Mouse (Mus musculus): ENCODE measurements around the gene Adarb2. TPM values are rescaled to one million over a fixed set of nuclear protein-coding genes. Genes with fewer than 3 reads are reported as not detected.

Gene Adarb2
- polyA plus RNA-seq, 2 experiments, result 0.02 to 0.10 TPM

DNA sequence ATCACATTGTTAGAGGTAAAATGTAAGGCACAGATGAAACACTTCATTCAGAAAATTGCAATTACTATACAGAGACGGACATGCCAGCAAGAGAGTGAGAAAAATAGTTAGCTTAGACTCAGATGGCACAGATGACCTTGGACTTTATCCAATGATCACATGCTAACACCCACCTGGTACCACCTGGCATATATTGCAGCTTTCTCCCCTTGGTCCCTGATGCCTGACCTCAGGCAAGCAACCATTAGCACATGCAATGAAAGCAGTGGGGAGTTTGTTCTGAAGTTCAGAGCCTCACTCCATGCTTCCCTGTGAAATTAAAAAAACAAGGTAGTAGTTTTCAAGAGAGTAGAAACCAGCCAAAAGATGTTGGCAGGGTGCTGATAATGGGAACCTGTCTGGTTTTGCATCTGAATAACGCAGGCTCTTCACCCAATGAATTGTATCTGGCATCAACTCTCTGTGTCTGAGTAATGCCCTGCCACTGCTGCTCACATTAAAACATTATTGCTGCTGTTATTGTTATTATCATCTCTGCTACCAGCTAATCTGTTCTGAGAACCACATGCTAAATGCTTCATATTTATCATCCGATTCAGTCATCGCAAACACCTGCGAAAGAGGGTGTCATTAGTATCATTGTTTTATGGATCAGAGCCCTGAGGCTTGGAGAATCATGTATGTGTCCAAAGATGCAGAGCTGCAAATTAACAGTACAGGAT lies 138.6 kb downstream of the Adarb2 start:
- Histone ChIP-seq H3K27ac (no peak overlapping the region), H3K4me3 (ENCODE audit: insufficient read depth in 1 of 2, low read depth in 2 of 2, low read length in 2 of 2) (no peak overlapping the region), H3K36me3 (replicated peaks; ENCODE audit: control insufficient read depth, insufficient read depth, low read depth) (no peaks in the 10 kb centered on the region), H3K9ac (replicated peaks) (no peak overlapping the region), H3K4me1 (replicated peaks; ENCODE audit: control insufficient read depth in 2 of 2, insufficient read depth in 2 of 2, low read length in 1 of 2) (no peaks in the 10 kb centered on the region), H3K27me3 (ENCODE audit: control insufficient read depth, insufficient read depth, low read length) (no peaks in the 10 kb centered on the region), H3K9me3 (ENCODE audit: control insufficient read depth, low read length) (no peaks in the 10 kb centered on the region), H3K4me2 (ENCODE audit: low read depth) (no peak overlapping the region)
- no peak for TF ChIP-seq CTCF (IDR thresholded peaks at IDR 0.05; ENCODE audit: low read depth)
- DNase-seq (ENCODE audit: low read depth in 3 of 3, low spot score in 3 of 3) (no peak), ATAC-seq (ENCODE audit: insufficient read depth) (no peak)
- 64% methylated on average over 5 of the region's 5 CpGs for WGBS (ENCODE audit: insufficient replicate concordance)

GRCm38 (mm10) chr13:8347147-8347546 lies 144.5 kb downstream of the Adarb2 start:
- no peak overlapping the region for H3K9ac ChIP-seq (replicated peaks)
- no peak overlapping the region for H3K4me3 ChIP-seq (ENCODE audit: insufficient read depth in 1 of 2, low read depth in 2 of 2, low read length in 2 of 2)
- H3K4me2 ChIP-seq (ENCODE audit: low read depth), result no peak overlapping the region
- no peak overlapping the region for H3K27ac ChIP-seq
- no peaks in the 10 kb centered on the region for H3K27me3 ChIP-seq (ENCODE audit: control insufficient read depth, insufficient read depth, low read length)
- H3K9me3 ChIP-seq (ENCODE audit: control insufficient read depth, low read length), result no peaks in the 10 kb centered on the region
- ATAC-seq (ENCODE audit: insufficient read depth), result no peak
- H3K36me3 ChIP-seq (replicated peaks; ENCODE audit: control insufficient read depth, insufficient read depth, low read depth), result no peaks in the 10 kb centered on the region
- no peaks in the 10 kb centered on the region for H3K4me1 ChIP-seq (replicated peaks; ENCODE audit: control insufficient read depth in 2 of 2, insufficient read depth in 2 of 2, low read length in 1 of 2)
- TF ChIP-seq EP300 (IDR thresholded peaks at IDR 0.05; ENCODE audit: low read depth), result no peak
- no peak for TF ChIP-seq CTCF (IDR thresholded peaks at IDR 0.05; ENCODE audit: low read depth)
- WGBS (ENCODE audit: insufficient replicate concordance), result 70% methylated on average over 7 of the region's 7 CpGs
- no peak for DNase-seq (ENCODE audit: low read depth in 3 of 3, low spot score in 3 of 3)

DNA sequence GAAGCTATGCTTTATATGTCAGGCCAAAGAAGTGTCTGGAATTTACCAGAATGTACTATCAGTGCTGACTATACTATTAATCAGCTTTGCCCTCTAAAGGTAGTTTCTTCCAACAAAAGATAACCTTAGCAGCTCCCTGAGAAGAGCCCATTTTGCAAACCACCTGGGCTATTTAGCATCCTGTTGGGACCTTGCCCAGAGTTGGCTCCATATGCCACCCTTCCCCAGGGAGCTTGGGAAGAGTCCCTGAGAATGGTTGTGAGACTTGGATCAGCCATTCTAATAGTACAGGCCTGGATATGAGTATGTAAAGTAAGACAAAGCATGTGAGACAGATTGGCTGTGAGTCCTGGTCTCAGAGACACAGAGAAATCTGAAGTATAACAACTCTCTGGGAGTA lies 149.7 kb downstream of the Adarb2 start:
- H3K36me3 ChIP-seq (replicated peaks; ENCODE audit: control insufficient read depth, insufficient read depth, low read depth), result no peaks in the 10 kb centered on the region
- no peak overlapping the region for H3K4me3 ChIP-seq (ENCODE audit: insufficient read depth in 1 of 2, low read depth in 2 of 2, low read length in 2 of 2)
- no peak for ATAC-seq (ENCODE audit: insufficient read depth)
- H3K27me3 ChIP-seq (ENCODE audit: control insufficient read depth, insufficient read depth, low read length), result no peaks in the 10 kb centered on the region
- TF ChIP-seq EP300 (IDR thresholded peaks at IDR 0.05; ENCODE audit: low read depth) (no peak), CTCF (IDR thresholded peaks at IDR 0.05; ENCODE audit: low read depth) (no peak)
- H3K9ac ChIP-seq (replicated peaks), result no peak overlapping the region
- H3K4me2 ChIP-seq (ENCODE audit: low read depth), result no peak overlapping the region
- no peaks in the 10 kb centered on the region for H3K4me1 ChIP-seq (replicated peaks; ENCODE audit: control insufficient read depth in 2 of 2, insufficient read depth in 2 of 2, low read length in 1 of 2)
- no peak overlapping the region for H3K27ac ChIP-seq
- H3K9me3 ChIP-seq (ENCODE audit: control insufficient read depth, low read length), result no peaks in the 10 kb centered on the region
- DNase-seq (ENCODE audit: low read depth in 3 of 3, low spot score in 3 of 3), result no peak

- Histone ChIP-seq H3K36me3 (replicated peaks; ENCODE audit: control insufficient read depth, insufficient read depth, low read depth) (no peaks in the 10 kb centered on the region), H3K27me3 (ENCODE audit: control insufficient read depth, insufficient read depth, low read length) (no peaks in the 10 kb centered on the region), H3K27ac (no peak overlapping the region), H3K4me2 (ENCODE audit: low read depth) (no peak overlapping the region), H3K4me3 (ENCODE audit: insufficient read depth in 1 of 2, low read depth in 2 of 2, low read length in 2 of 2) (no peak overlapping the region), H3K9me3 (ENCODE audit: control insufficient read depth, low read length) (no peaks in the 10 kb centered on the region), H3K4me1 (replicated peaks; ENCODE audit: control insufficient read depth in 2 of 2, insufficient read depth in 2 of 2, low read length in 1 of 2) (no peaks in the 10 kb centered on the region), H3K9ac (replicated peaks) (no peak overlapping the region)
- no peak for TF ChIP-seq EP300 (IDR thresholded peaks at IDR 0.05; ENCODE audit: low read depth)
- no peak for TF ChIP-seq CTCF (IDR thresholded peaks at IDR 0.05; ENCODE audit: low read depth)
- ATAC-seq (ENCODE audit: insufficient read depth) (no peak), DNase-seq (ENCODE audit: low read depth in 3 of 3, low spot score in 3 of 3) (no peak)
Observed at GRCm38 (mm10) chr13:8352952-8353351, 150.3 kb downstream of the Adarb2 start.

GRCm38 (mm10) chr13:8365523-8365922 lies 162.9 kb downstream of the Adarb2 start:
- H3K4me2 ChIP-seq (ENCODE audit: low read depth), result no peak overlapping the region
- TF ChIP-seq CTCF (IDR thresholded peaks at IDR 0.05; ENCODE audit: low read depth) (no peak), EP300 (IDR thresholded peaks at IDR 0.05; ENCODE audit: low read depth) (no peak)
- WGBS (ENCODE audit: insufficient replicate concordance), result 45% methylated on average over 1 of the region's 1 CpGs
- DNase-seq (ENCODE audit: low read depth in 3 of 3, low spot score in 3 of 3), result no peak
- H3K4me1 ChIP-seq (replicated peaks; ENCODE audit: control insufficient read depth in 2 of 2, insufficient read depth in 2 of 2, low read length in 1 of 2), result no peaks in the 10 kb centered on the region
- no peak overlapping the region for H3K9ac ChIP-seq (replicated peaks)
- no peaks in the 10 kb centered on the region for H3K9me3 ChIP-seq (ENCODE audit: control insufficient read depth, low read length)
- H3K4me3 ChIP-seq (ENCODE audit: insufficient read depth in 1 of 2, low read depth in 2 of 2, low read length in 2 of 2), result no peak overlapping the region
- ATAC-seq (ENCODE audit: insufficient read depth), result no peak
- H3K27ac ChIP-seq, result no peak overlapping the region
- H3K27me3 ChIP-seq (ENCODE audit: control insufficient read depth, insufficient read depth, low read length), result no peaks in the 10 kb centered on the region
- no peaks in the 10 kb centered on the region for H3K36me3 ChIP-seq (replicated peaks; ENCODE audit: control insufficient read depth, insufficient read depth, low read depth)
